Mouse (Mus musculus): ENCODE results near the gene Zw10. TPM values are rescaled to one million over a fixed set of nuclear protein-coding genes. Genes with fewer than 3 reads are reported as not detected.

The Zw10 gene
- polyA plus RNA-seq, 1 experiment from 2014 or later: 61.9 TPM

GRCm38 (mm10) chr9:49098871-49099270 lies 43.5 kb downstream of the Zw10 start:
- Histone ChIP-seq H3K9me3 (no peaks in the 10 kb centered on the region), H3K36me3 (replicated peaks) (no peaks in the 10 kb centered on the region), H3K4me1 (peaks cover 13% of the 10 kb centered on the region), H3K27me3 (ENCODE audit: poor library complexity, severe bottlenecking) (no peaks in the 10 kb centered on the region), H3K27ac (no peak overlapping the region), H3K4me3 (no peak overlapping the region)
- DNase-seq (ENCODE audit: extremely low spot score, low spot score): no peak
- WGBS: 92% methylated on average over 3 of the region's 3 CpGs

GRCm38 (mm10) chr9:49102328-49102727 lies 46.9 kb downstream of the Zw10 start:
- 12% methylated on average over 1 of the region's 1 CpGs for WGBS
- H3K27me3 ChIP-seq (ENCODE audit: poor library complexity, severe bottlenecking): no peaks in the 10 kb centered on the region
- H3K27ac ChIP-seq: peak overlapping the region; percentile 62
- no peaks in the 10 kb centered on the region for H3K36me3 ChIP-seq (replicated peaks)
- no peak for DNase-seq (ENCODE audit: extremely low spot score, low spot score)
- peaks cover 13% of the 10 kb centered on the region for H3K4me1 ChIP-seq
- H3K9me3 ChIP-seq: no peaks in the 10 kb centered on the region
- H3K4me3 ChIP-seq: no peak overlapping the region

GRCm38 (mm10) chr9:49109101-49109500 lies 53.7 kb downstream of the Zw10 start:
- no peaks in the 10 kb centered on the region for H3K27me3 ChIP-seq (ENCODE audit: poor library complexity, severe bottlenecking)
- DNase-seq (ENCODE audit: extremely low spot score, low spot score): no peak
- no peak overlapping the region for H3K4me3 ChIP-seq
- H3K4me1 ChIP-seq: peaks cover 25% of the 10 kb centered on the region
- no peaks in the 10 kb centered on the region for H3K36me3 ChIP-seq (replicated peaks)
- no peaks in the 10 kb centered on the region for H3K9me3 ChIP-seq
- WGBS: 44% methylated on average over 7 of the region's 7 CpGs
- 0 out of 2 replicates have a peak overlapping the region, but pooled peaks have one; percentile 33 for H3K27ac ChIP-seq

GRCm38 (mm10) chr9:49110476-49111220 lies 55.2 kb downstream of the Zw10 start:
- DNase-seq (ENCODE audit: extremely low spot score, low spot score): no peak
- peaks cover 25% of the 10 kb centered on the region for H3K4me1 ChIP-seq
- H3K4me3 ChIP-seq: no peak overlapping the region
- WGBS: 43% methylated on average over 6 of the region's 6 CpGs
- H3K27me3 ChIP-seq (ENCODE audit: poor library complexity, severe bottlenecking): no peaks in the 10 kb centered on the region
- H3K9me3 ChIP-seq: no peaks in the 10 kb centered on the region
- peak overlapping the region; percentile 53 for H3K27ac ChIP-seq
- H3K36me3 ChIP-seq (replicated peaks): no peaks in the 10 kb centered on the region

- H3K27ac ChIP-seq: no peak overlapping the region
- H3K4me1 ChIP-seq: peaks cover 25% of the 10 kb centered on the region
- no peaks in the 10 kb centered on the region for H3K27me3 ChIP-seq (ENCODE audit: poor library complexity, severe bottlenecking)
- H3K9me3 ChIP-seq: no peaks in the 10 kb centered on the region
- H3K4me3 ChIP-seq: no peak overlapping the region
- WGBS: 91% methylated on average over 5 of the region's 5 CpGs
- no peaks in the 10 kb centered on the region for H3K36me3 ChIP-seq (replicated peaks)
- no peak for DNase-seq (ENCODE audit: extremely low spot score, low spot score)
Measured at GRCm38 (mm10) chr9:49111296-49111695, 55.9 kb downstream of the Zw10 start.

- DNase-seq (ENCODE audit: extremely low spot score, low spot score): no peak
- Histone ChIP-seq H3K27me3 (ENCODE audit: poor library complexity, severe bottlenecking) (0 out of 2 replicates have a peak, but pooled peaks cover 4% of the 10 kb centered on the region), H3K4me3 (no peak overlapping the region), H3K36me3 (replicated peaks) (no peaks in the 10 kb centered on the region), H3K27ac (no peak overlapping the region), H3K4me1 (peaks cover 6% of the 10 kb centered on the region; the same call in 1 of the 2 replicates), H3K9me3 (no peaks in the 10 kb centered on the region; the same call in 1 of the 2 replicates)
- WGBS: 53% methylated on average over 3 of the region's 3 CpGs
Measured at GRCm38 (mm10) chr9:49118271-49118825, 62.9 kb downstream of the Zw10 start.

- Histone ChIP-seq H3K27me3 (ENCODE audit: poor library complexity, severe bottlenecking) (0 out of 2 replicates have a peak, but pooled peaks cover 4% of the 10 kb centered on the region), H3K4me1 (peaks cover 6% of the 10 kb centered on the region; the same call in 1 of the 2 replicates), H3K36me3 (replicated peaks) (no peaks in the 10 kb centered on the region), H3K9me3 (no peaks in the 10 kb centered on the region; the same call in 1 of the 2 replicates), H3K4me3 (no peak overlapping the region), H3K27ac (no peak overlapping the region)
- 87% methylated on average over 4 of the region's 4 CpGs for WGBS
- no peak for DNase-seq (ENCODE audit: extremely low spot score, low spot score)
Measured at GRCm38 (mm10) chr9:49119759-49120158, 64.3 kb downstream of the Zw10 start.

GRCm38 (mm10) chr9:49125706-49126105 lies 70.3 kb downstream of the Zw10 start:
- H3K27ac ChIP-seq: no peak overlapping the region
- DNase-seq (ENCODE audit: extremely low spot score, low spot score): no peak
- H3K27me3 ChIP-seq (ENCODE audit: poor library complexity, severe bottlenecking): no peaks in the 10 kb centered on the region
- H3K9me3 ChIP-seq: no peaks in the 10 kb centered on the region; the same call in 1 of the 2 replicates
- no peak overlapping the region for H3K4me3 ChIP-seq
- H3K4me1 ChIP-seq: peaks cover 16% of the 10 kb centered on the region
- H3K36me3 ChIP-seq (replicated peaks): no peaks in the 10 kb centered on the region
- WGBS: 88% methylated on average over 7 of the region's 7 CpGs

Other genes starting within 250 kb of the Zw10 start
- 27.0 and 29.1 TPM in 2 replicates for gene Zbtb16, start 219.4 kb upstream of the Zw10 start, polyA plus RNA-seq (2016; fragmentation: Nextera tagmentation; extraction: Ambion mirVana)
- gene Htr3a, start 144.5 kb upstream of the Zw10 start, polyA plus RNA-seq (2016; fragmentation: Nextera tagmentation; extraction: Ambion mirVana): 0.55 and 0.73 TPM in 2 replicates
- 1.6 and 1.8 TPM in 2 replicates for gene Htr3b, start 90.6 kb upstream of the Zw10 start, polyA plus RNA-seq (2016; fragmentation: Nextera tagmentation; extraction: Ambion mirVana)
- gene Usp28, start 70.2 kb upstream of the Zw10 start, polyA plus RNA-seq (2016; fragmentation: Nextera tagmentation; extraction: Ambion mirVana): 56.2 and 56.4 TPM in 2 replicates
- gene Tmprss5, start 25.6 kb downstream of the Zw10 start, polyA plus RNA-seq (2016; fragmentation: Nextera tagmentation; extraction: Ambion mirVana): 0.71 and 0.76 TPM in 2 replicates
- gene Gm4894, start 194.9 kb downstream of the Zw10 start, polyA plus RNA-seq (2016; fragmentation: Nextera tagmentation; extraction: Ambion mirVana): not detected in 2 replicates